Mouse (Mus musculus) midbrain, embryonic 14.5 days (tissue): Measurements from ENCODE around the gene Dlg2. TPM values are rescaled to one million over a fixed set of nuclear protein-coding genes. Genes with fewer than 3 reads are reported as not detected.

Source experiments
- ATAC-seq: fragments of 200-750 bp; cut with Nextera tagmentation; 2 replicates; pipeline ENCODE4 v1.8.0; 2017; ENCODE audit warnings: moderate number of reproducible peaks, moderate library complexity; ENCODE audit not compliant: low FRiP score, low TSS enrichment
- DNase-seq: peaks from one replicate; pipeline ENCODE4 v3.0.0-alpha.2; 2015
- H3K27ac ChIP-seq: fragments of 300-500 bp; sonication (generic); replicated peaks from 2 replicates; pipeline ENCODE4 v1.5.1; 2014; ENCODE audit warnings: mild to moderate bottlenecking, low read depth, low read length, moderate library complexity
- H3K27me3 ChIP-seq: fragments of 300-500 bp; sonication (generic); 2 replicates; pipeline ENCODE4 v1.6.1; 2014; ENCODE audit warnings: low read length, control low read depth, mixed read lengths; ENCODE audit not compliant: control insufficient read depth, insufficient read depth
- H3K36me3 ChIP-seq: fragments of 300-500 bp; sonication (generic); 2 replicates; pipeline ENCODE4 v1.6.1; 2014; ENCODE audit warnings: low read length, control low read depth; ENCODE audit not compliant: control insufficient read depth, insufficient read depth
- H3K4me1 ChIP-seq: fragments of 300-500 bp; sonication (generic); 2 replicates; pipeline ENCODE4 v1.6.1; 2014; ENCODE audit warnings: mild to moderate bottlenecking, antibody characterized with exemption, low read length, control low read depth; ENCODE audit not compliant: control insufficient read depth, insufficient read depth
- H3K4me2 ChIP-seq: fragments of 300-500 bp; sonication (generic); 2 replicates; pipeline ENCODE4 v1.6.1; 2014; ENCODE audit warnings: mild to moderate bottlenecking, low read length, moderate library complexity
- H3K4me3 ChIP-seq: fragments of 300-500 bp; sonication (generic); replicated peaks from 2 replicates; pipeline ENCODE4 v1.5.1; 2014; ENCODE audit warnings: low read depth, low read length
- H3K9ac ChIP-seq: fragments of 300-500 bp; sonication (generic); replicated peaks from 2 replicates; pipeline ENCODE4 v1.6.1; 2014; ENCODE audit warnings: mild to moderate bottlenecking, low read length, moderate library complexity
- H3K9me3 ChIP-seq: fragments of 300-500 bp; sonication (generic); 2 replicates; pipeline ENCODE4 v1.6.1; 2016; ENCODE audit warnings: low read length, control low read depth, mixed read lengths; ENCODE audit not compliant: control insufficient read depth
- WGBS: fragments of 180-500 bp; shearing (Covaris S2); extraction: QIAGEN DNeasy Blood & Tissue Kit; methylation state at CpG from one replicate; pipeline ENCODE4 v1.1.7; 2014; 5-methylcytosine and 5-hydroxymethylcytosine counted together
- polyA plus RNA-seq: library from polyadenylated mRNA; unstranded; fragments of >200 nt; fragmentation: Nextera tagmentation; extraction: Ambion mirVana; gene quantifications from 2 replicates; pipeline ENCODE4 v1.2.1, GENCODE M21; 2014

Dlg2 gene
- polyA plus RNA-seq, 1 experiment from 2014 or later, result 19.3 TPM

- WGBS, result 88% methylated on average over 2 of the region's 2 CpGs
- no peak for DNase-seq
- no peaks in the 10 kb centered on the region for H3K9me3 ChIP-seq
- H3K4me2 ChIP-seq, result no peak overlapping the region
- H3K27ac ChIP-seq, result no peak overlapping the region
- 0 out of 2 replicates have a peak, but pooled peaks cover 7% of the 10 kb centered on the region for H3K4me1 ChIP-seq
- H3K9ac ChIP-seq, result no peak overlapping the region
- no peaks in the 10 kb centered on the region for H3K27me3 ChIP-seq
- H3K4me3 ChIP-seq, result no peak overlapping the region
- ATAC-seq, result no peak
- H3K36me3 ChIP-seq, result no peaks in the 10 kb centered on the region
These were observed 609.6 kb downstream of the Dlg2 start for GRCm38 (mm10) chr7:91086071-91086470.

- no peaks in the 10 kb centered on the region for H3K9me3 ChIP-seq
- no peaks in the 10 kb centered on the region for H3K36me3 ChIP-seq
- H3K4me3 ChIP-seq, result no peak overlapping the region
- DNase-seq (peak; percentile 42), ATAC-seq (no peak)
- H3K27ac ChIP-seq, result peak overlapping the region; percentile 45; the same call in 1 of the 2 replicates
- H3K9ac ChIP-seq, result no peak overlapping the region; the same call in 1 of the 2 replicates
- H3K4me2 ChIP-seq, result peak overlapping the region; percentile 31; the same call in 1 of the 2 replicates
- H3K4me1 ChIP-seq, result 0 out of 2 replicates have a peak, but pooled peaks cover 7% of the 10 kb centered on the region
- WGBS, result 28% methylated on average over 6 of the region's 6 CpGs
- no peaks in the 10 kb centered on the region for H3K27me3 ChIP-seq
These were observed 612.9 kb downstream of the Dlg2 start for GRCm38 (mm10) chr7:91089211-91089930.

DNA sequence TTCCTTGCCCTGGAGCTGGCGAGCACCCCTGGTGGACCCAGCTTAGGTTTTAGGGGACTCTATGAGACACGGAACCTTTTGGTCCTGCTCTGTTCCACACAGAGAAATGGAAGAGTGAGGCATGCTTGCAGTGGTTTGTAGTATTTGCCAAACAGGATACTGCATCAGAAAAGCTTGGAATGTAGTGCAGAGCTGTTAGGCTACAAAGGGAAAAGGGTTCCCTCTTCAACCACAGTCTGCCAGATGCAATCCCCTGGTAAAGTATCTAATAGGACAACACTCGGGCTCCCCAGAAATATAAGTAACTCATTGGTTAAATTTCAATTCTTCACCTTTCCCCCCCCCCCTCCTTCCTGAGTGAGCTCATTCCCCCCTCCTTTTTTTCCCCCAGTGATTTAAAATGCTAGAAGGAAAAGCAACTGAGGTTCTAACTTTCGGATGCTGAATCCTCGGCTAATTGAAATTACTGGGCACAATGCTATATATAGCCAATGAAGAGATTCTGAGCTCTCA lies 613.9 kb downstream of the Dlg2 start:
- peak overlapping the region; percentile 57 for H3K4me2 ChIP-seq
- H3K9me3 ChIP-seq, result no peaks in the 10 kb centered on the region
- no peak for ATAC-seq
- 49% methylated on average over 5 of the region's 5 CpGs for WGBS
- peak overlapping the region; percentile 56 for H3K9ac ChIP-seq
- DNase-seq, result no peak
- peak overlapping the region; percentile 44 for H3K4me3 ChIP-seq
- no peaks in the 10 kb centered on the region for H3K27me3 ChIP-seq
- no peaks in the 10 kb centered on the region for H3K36me3 ChIP-seq
- H3K27ac ChIP-seq, result peak overlapping the region; percentile 10; the same call in 1 of the 2 replicates
- H3K4me1 ChIP-seq, result 0 out of 2 replicates have a peak, but pooled peaks cover 7% of the 10 kb centered on the region

DNA sequence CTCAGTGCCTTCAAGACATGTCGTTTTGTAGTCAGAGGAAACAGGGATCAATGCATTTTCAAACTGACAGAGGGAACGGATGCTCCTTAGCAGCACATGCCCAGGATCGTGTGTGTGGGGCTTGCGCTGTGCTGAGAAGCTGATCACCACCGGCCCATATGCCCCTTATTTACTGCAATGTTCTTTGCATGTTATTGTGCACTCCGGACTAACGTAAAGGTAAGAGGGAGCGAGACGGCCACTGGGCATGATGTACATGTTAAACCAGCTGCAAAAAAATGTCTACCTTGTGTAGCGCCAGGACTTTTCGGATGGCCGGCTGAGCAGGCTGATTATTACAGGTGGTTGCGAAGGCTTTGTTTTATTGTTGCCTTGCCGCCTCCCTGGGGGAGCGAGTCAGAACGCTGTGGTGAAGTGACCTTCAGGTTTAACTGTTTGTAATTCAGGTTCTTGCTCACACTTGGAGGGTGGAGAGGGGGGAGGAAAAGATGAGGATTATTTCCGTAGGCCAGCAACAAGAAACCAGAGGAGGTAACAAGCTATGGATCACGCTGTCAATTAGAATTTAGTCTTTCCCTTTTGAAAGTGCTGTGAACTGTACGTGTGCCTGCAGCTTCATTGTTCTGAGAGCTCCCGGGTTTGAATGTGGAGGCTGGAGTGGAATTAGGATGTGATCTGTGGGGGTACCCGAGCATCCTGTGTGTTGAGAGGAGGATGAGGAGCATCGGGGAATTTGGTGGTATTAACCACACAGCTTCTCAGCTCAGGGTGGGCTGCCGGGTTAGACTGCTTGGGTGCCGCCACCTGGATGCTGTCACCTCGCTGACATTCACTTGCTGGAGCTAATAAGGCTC lies 614.6 kb downstream of the Dlg2 start:
- no peaks in the 10 kb centered on the region for H3K9me3 ChIP-seq
- H3K4me1 ChIP-seq, result 0 out of 2 replicates have a peak, but pooled peaks cover 7% of the 10 kb centered on the region
- 5% methylated on average over 25 of the region's 25 CpGs for WGBS
- peak overlapping the region; percentile 44 for H3K4me3 ChIP-seq
- H3K36me3 ChIP-seq, result no peaks in the 10 kb centered on the region
- peak overlapping the region; percentile 10; the same call in 1 of the 2 replicates for H3K27ac ChIP-seq
- peak overlapping the region; percentile 56 for H3K9ac ChIP-seq
- peak; percentile 75 for ATAC-seq
- peak overlapping the region; percentile 57 for H3K4me2 ChIP-seq
- DNase-seq, result peak; percentile 67
- no peaks in the 10 kb centered on the region for H3K27me3 ChIP-seq

DNA sequence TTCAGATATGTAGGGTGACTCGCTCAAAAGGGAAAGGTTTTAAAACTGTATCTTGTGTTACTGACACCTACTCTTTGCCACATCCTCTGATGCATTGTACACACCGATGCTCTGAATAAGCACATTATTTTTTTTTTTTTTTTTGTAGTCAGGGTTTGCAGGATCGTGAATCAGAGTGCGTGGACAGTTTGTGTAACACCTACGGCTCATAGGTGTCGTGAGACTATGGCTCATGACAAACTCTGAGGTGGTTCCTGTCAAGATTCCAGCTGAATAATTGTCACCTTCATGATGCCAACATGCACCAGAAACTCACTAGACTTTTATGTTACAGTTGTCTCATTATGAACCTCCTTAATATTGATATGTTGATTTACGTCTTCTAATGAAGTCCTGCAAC lies 620.0 kb downstream of the Dlg2 start:
- Histone ChIP-seq H3K4me3 (no peak overlapping the region), H3K4me1 (no peaks in the 10 kb centered on the region), H3K9ac (no peak overlapping the region), H3K36me3 (no peaks in the 10 kb centered on the region), H3K4me2 (no peak overlapping the region), H3K27ac (no peak overlapping the region), H3K27me3 (no peaks in the 10 kb centered on the region), H3K9me3 (no peaks in the 10 kb centered on the region)
- ATAC-seq (no peak), DNase-seq (no peak)
- WGBS, result 92% methylated on average over 7 of the region's 7 CpGs

DNA sequence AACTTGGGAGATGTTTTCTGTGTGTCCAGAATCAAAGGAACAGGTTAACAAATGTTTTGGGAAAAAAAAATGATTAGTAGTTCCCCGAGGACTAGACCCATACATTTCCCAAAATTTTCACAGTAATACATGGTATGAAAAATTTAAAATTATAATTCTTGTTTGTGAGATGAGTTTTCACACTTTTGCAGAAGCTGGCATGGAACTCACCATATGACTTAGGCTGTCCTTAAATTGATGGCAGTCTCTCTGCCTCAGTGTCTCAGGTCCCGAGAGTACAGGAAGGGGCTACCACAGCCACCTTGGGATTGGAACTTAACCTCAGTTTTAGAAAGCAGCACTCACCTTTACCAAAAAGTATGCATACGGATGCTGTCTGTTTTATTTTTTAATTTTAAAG lies 622.0 kb downstream of the Dlg2 start:
- Histone ChIP-seq H3K4me1 (no peaks in the 10 kb centered on the region), H3K9me3 (no peaks in the 10 kb centered on the region), H3K4me2 (no peak overlapping the region), H3K27me3 (no peaks in the 10 kb centered on the region), H3K4me3 (no peak overlapping the region), H3K36me3 (no peaks in the 10 kb centered on the region), H3K27ac (no peak overlapping the region), H3K9ac (no peak overlapping the region)
- 89% methylated on average over 3 of the region's 3 CpGs for WGBS
- no peak for ATAC-seq
- DNase-seq, result no peak

- WGBS, result 75% methylated on average over 3 of the region's 3 CpGs
- no peak overlapping the region for H3K4me3 ChIP-seq
- no peak overlapping the region for H3K27ac ChIP-seq
- no peak for ATAC-seq
- H3K36me3 ChIP-seq, result no peaks in the 10 kb centered on the region
- no peaks in the 10 kb centered on the region for H3K4me1 ChIP-seq
- H3K27me3 ChIP-seq, result no peaks in the 10 kb centered on the region
- no peak for DNase-seq
- no peak overlapping the region for H3K9ac ChIP-seq
- no peak overlapping the region for H3K4me2 ChIP-seq
- no peaks in the 10 kb centered on the region for H3K9me3 ChIP-seq
These were observed 633.1 kb downstream of the Dlg2 start for GRCm38 (mm10) chr7:91109575-91109974.

DNA sequence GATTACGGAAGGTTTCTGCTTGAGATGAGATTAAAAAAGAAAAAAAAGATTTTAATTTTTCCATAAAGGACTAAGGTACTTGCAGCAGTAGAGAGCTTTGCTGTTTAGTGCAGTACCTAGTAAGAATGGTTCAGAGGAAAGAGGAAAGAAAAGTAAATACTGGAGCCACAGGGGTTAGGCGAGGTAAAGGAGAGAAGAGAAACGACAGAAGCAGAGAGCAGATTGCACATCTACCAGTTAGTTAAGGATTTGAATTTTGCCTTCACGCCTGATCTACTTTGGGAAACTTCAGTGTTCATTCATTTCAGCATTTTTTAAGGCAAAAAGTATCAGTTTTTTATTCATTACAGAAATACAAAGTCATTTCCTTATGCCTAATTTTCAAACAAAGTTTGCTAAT lies 655.7 kb downstream of the Dlg2 start:
- DNase-seq (no peak), ATAC-seq (no peak)
- Histone ChIP-seq H3K27me3 (no peaks in the 10 kb centered on the region), H3K9me3 (no peaks in the 10 kb centered on the region), H3K36me3 (no peaks in the 10 kb centered on the region), H3K4me2 (no peak overlapping the region), H3K4me3 (no peak overlapping the region), H3K9ac (no peak overlapping the region), H3K4me1 (no peaks in the 10 kb centered on the region), H3K27ac (no peak overlapping the region)
- 84% methylated on average over 4 of the region's 4 CpGs for WGBS
